Mouse (Mus musculus) bone marrow, adult 2 months (tissue): ENCODE measurements around the gene Gm49027.

Experiments used
- CTCF ChIP-seq: fragments of 200-500 bp; IDR thresholded peaks from 2 replicates; pipeline ENCODE4 v1.5.1; 2011; ENCODE audit warnings: low read length, control low read depth; ENCODE audit not compliant: control insufficient read depth, insufficient read depth
- POLR2A ChIP-seq: fragments of 200-500 bp; IDR thresholded peaks from 2 replicates; pipeline ENCODE4 v1.6.1; 2011; ENCODE audit warnings: low read depth, mild to moderate bottlenecking, control low read depth, low read length, borderline replicate concordance; ENCODE audit not compliant: control insufficient read depth

- no peak for TF ChIP-seq POLR2A
- no peak for TF ChIP-seq CTCF
Observed at GRCm38 (mm10) chr5:123508921-123509320, 16.4 kb downstream of the Gm49027 start.
